Mouse (Mus musculus) thymus, postnatal 25 days (tissue): ENCODE measurements around the gene Cxcl15.

Experiments
- DNase-seq: peaks from one replicate; pipeline ENCODE4 v3.0.0; 2022

Gene Cxcl15

DNA sequence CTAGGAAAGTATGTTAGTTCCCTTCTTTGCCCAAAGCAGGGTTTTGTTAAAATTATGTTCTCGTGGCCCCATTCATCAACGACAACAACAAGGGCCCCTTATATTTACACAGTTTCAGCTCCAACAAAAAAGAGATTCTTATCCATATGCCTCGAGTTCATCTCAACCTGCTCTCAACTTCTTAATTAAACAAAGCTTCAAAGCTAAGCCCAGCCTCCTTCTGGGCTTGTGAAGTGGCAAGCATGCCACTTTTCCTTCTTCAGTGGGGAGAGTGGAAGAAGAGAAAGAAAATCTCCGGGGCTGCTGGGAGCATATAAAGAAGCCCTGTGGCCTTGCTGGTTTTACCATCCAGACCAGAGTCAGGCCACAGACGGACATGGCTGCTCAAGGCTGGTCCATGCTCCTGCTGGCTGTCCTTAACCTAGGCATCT, at the start of gene Cxcl15:
Gene Cxcl15 (plus strand): TSS at position 340 of the 431 bp plus-strand sequence.
- no peak for DNase-seq

DNA sequence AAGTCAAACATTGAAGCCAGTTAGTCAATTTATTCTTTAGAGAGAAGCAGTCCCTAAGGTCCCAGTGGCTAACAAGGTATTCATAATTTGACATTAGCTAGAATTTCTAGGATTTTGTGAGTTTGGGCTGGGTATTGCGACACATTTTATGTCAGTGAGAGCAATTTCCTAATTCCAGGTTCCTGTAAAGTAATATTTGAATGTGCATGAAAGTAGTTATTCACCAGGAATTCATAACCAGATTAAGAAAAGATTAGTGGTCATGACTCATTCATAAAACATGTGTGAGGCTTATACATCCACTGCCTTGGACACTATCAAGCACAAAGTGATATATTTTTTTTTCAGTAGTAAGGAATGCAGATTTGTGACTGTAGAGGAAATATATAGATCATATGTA, 40.4 kb upstream of the Cxcl15 start:
- DNase-seq = no peak

DNA sequence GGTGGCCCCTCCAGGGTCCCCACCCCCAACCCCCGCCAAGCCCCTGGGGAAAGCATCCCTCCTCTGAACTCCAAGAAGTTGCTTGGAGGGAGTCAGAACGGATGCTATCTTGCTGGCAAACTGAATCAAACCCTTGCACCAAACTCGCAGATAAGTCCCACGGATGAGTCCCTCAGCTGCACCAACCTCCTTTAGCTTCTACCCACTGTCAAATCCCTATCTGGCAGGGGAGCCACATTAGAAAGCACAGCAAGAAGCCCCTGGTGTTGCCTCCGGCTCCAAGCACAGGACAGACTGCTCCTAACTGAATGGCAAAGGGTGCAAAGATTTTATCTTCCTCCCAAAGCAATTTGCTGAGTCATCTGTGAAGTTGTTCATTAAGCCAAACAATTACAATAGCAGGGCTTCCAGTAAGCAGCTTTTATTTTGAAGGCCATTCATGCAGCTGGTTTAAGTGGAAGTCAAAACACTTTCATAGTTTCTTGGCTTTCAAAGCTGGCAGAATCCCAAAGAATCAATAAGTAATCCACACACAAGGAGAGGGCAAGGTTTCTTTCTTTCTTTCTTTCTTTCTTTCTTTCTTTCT, 36.2 kb upstream of the Cxcl15 start:
- no peak for DNase-seq

DNA sequence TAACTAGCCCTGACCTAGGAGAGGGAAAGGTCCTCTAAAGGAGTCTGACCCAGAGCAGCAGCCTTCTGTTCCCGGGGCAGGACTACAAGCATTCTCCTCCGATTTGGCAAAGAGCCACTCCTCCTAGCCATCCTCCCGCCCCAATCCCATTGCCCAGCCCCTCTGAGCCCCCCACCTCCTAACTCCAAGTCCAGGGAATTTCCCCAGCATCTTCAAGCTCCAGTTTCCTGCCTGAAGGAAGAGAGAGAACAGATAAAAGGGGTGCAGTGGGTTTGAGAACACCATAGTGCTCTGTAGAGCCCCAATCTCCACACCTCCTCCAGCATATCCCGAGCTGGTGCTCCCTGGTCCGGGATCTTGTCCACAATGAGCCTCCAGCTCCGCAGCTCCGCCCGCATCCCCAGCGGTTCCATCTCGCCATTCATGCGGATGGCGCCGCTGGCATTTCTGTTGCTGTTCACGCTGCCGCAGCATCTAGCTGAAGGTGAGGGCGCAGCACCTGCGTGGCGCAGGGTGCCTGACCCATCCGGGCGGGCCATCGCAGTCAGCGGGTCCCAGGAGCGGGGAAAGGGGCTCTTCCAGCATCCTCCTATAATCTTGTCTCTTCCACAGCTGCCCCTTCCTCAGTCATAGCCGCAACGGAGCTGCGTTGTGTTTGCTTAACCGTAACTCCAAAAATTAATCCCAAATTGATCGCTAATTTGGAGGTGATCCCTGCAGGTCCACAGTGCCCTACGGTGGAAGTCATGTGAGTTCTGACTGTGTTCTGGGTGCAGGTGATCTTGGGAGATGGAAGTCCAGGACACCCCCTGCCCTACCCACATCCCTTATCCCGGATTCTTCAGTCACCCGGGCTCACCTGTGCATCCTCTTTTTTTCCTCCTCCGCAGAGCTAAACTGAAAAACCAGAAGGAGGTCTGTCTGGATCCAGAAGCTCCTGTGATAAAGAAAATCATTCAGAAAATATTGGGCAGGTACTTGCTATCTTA, 35.0 kb upstream of the Cxcl15 start, which contains the start of gene Cxcl5:
Gene Cxcl5 (plus strand): TSS at position 284 of the 989 bp plus-strand sequence.
- no peak for DNase-seq

DNA sequence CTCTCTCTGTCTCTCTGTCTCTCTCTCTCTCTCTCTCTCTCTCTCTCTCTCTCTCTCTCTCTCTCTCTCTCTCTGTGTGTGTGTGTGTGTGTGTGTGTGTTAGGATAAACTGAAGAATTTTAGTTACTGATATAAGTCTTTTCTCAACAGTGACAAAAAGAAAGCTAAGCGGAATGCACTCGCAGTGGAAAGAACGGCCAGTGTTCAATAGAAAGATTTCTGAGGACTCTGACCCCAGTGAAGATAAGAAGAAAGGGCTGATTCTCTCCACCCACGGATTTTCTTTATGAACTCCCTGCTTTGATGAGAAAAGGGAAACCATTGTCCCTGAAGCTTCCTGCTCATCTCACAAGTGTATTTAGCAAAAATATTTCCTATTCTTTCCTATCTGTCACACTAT, 34.0 kb upstream of the Cxcl15 start:
- DNase-seq = no peak

DNA sequence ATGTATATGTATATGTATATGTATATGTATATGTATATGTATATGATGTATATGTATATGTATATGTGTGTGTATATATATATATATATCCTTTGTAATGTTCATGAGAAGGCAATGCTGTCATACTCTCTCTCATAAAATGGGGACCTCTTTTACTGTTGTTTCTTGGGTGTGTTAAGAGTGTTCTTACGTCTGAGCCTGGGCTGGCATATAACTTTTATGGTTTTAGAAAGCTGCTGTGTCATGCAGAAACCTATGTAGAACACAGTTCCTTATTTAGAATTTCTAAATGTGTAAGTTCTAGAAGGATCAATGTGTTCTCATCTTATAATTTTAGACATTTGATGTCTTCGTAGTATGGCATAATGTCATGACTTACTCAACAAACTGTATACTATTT, 33.5 kb upstream of the Cxcl15 start:
- DNase-seq = no peak

DNA sequence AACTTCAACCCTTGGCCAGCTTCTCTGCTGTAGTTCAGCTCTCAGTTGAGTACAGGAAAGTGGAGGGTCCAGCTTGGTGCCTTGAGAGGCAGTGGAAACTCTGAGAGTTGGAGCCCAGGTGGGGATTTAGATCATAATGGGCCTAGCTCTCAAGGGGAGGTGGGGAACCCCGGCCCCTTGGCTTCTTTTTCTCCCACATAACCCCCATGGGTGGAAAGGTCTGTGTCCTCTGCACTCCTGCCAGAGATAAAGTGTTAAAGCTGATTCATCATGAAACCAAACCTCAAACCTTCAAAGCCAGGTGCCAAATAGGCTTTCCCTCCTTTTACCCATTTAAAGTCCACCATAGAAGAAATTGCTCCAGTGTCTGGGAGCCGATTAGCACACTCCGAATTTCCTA, 32.5 kb upstream of the Cxcl15 start:
- DNase-seq = no peak

DNA sequence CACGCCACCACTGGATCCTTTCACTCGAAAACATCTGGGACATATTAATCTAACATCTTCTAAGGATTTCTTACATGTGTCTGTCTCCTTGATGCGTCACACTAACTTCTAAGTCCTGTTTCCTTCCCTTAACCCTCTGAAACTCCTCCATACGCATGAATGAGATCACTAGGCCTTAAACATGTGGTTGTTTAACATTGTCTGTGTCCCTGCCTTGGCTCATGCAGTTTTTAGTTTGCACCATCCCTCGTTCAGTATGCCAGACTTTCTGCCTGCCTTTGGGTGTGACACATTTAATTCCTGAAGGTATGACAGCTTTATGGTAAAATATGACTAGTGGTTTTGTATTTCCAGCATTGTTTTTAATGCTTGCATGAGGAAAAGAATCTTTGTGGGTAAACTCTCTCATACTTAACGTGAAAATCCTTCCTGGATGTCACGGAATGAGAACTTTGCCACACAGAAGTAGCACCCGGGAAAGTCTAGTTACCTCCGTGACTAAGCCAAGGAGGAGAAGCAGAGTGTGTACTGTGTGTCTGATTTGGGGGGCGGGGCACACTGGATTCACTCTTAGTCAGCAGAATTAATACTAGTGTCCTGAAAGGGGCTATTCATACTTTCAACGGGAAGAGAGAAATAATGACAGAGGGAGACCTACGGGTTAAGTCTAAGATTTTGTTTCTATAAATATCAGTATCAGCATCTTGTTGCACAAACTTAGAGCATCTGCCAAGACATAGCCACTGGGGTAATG, 30.2 kb upstream of the Cxcl15 start:
- no peak for DNase-seq

DNA sequence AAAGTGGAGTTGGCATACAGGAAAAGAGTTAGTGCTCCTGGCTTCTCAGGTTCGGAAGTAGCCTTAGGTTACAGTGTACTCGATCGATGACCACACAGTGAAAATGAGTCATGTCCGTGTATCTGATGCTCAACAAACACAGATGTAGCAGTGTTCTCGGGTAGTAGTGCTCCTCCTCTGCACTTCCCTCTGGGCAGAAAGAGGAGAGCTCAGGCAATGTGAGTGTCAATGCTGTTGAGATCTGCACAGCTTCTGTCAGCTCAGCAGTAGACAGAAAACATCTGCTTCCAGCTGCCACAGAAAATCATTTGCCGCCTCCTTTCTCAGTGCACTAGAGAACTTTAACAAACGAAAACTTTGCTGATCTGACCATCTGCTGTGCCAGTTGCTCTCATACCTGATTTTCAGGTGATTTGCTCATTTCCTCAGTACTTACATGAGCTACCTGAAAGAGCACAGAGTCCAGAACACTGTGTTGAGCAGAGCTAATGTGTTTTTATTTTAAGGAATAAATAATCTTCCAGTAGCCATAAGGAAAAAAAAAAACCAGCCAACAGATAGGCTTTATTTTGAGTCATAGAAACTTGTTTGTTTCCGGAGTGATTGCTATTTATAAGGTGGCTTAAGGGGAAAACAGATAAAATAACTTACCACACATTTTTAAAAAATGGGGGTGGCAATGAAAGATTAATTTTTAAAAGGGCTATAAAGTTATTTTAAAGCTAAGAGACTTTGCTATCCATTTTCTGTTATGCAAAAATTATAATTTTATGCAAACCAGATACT, 28.3 kb upstream of the Cxcl15 start:
- DNase-seq = no peak

DNA sequence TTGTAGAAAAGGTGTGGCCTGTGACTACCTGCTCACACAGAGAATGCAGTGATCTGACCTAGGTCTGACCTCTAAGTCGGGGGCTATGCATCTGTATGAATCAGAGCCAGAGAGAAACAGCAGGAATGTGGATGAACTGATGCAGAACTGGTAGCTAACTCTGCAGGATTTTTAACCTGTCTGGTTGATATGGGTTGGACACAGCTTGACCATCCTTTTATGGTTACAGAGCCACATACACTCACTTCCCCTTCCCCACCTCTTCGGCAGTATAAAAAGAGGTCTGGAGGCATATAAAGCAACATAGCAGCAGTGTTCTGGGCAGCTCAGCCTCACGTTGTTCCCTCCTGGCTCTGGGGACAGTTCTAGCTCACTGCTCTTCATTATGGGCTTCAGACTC, 26.1 kb upstream of the Cxcl15 start, which contains the start of gene Ppbp:
Gene Ppbp (plus strand): TSS at position 301 of the 400 bp plus-strand sequence.
- no peak for DNase-seq

DNA sequence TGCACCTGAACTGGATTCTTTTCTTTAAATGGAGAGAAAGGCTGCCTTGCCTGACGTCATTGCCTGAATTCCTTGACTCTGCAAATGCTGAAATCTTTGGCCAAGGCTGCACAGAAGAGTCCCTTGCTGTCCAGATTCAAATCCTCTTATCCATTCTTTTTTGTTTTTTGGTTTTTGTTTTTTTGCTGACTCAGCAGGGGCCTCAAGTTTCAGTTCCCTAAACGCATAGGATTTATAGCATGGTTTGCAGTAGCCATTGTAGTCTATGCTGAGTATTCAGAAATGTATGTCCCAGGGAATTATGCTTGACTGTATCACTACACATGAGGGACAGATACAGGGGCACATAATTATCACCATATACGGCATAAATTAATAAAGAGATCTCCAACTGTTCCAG, 23.0 kb upstream of the Cxcl15 start:
- no peak for DNase-seq

DNA sequence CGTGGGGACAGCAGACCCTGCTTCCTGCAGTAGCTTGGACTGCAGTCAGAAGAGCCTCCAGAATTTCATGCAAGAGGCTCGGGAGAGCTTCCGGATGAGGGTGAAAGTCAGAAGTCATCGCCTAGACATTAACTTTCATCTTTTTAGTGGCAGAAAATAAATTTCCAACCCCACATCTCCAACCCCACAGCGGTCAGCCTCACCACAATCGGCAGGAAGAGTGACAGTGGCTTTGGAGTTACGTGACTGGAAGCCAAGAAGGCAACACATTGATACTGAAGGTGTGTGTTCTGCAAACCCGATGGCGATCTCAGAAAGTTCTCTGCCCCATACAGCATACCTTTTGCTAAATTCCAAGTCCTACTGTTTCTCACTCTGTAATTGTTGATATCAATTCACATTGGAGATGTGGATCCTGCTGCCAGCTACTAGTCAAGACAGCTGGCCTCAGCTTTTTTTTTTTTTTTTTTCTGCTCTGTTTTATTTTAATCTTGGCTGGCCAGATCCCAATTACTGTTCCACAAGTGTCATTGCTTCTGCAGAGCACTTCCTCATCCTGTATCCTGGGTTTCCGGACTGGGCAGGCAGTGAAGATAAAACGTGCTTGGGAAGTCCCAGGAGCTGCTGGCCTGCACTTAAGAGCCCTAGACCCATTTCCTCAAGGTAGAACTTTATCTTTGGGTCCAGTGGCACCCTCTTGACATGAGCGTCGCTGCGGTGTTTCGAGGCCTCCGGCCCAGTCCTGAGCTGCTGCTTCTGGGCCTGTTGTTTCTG, 22.3 kb upstream of the Cxcl15 start, which contains the start of gene Pf4:
Gene Pf4 (plus strand): TSS at position 556 of the 774 bp plus-strand sequence.
- DNase-seq = no peak

DNA sequence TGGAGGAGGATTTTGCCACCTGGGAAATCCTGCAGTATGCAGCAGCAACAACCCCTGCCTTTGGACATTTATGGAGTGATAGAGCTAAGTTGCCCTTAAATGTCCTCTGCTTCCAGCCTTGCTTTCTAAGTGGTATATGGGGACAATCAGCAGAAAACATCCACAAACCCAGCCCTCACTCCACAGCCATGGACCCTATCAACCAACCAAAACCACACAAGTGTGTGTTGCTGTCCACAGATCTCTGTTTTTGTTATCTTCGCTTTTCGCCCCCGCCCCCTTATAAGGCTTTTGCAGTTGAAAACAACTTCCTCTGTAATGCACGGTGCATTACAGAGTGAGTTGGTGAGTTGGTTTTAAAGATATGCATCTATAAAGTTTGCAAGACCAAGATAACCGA, 18.8 kb upstream of the Cxcl15 start:
- DNase-seq = no peak

DNA sequence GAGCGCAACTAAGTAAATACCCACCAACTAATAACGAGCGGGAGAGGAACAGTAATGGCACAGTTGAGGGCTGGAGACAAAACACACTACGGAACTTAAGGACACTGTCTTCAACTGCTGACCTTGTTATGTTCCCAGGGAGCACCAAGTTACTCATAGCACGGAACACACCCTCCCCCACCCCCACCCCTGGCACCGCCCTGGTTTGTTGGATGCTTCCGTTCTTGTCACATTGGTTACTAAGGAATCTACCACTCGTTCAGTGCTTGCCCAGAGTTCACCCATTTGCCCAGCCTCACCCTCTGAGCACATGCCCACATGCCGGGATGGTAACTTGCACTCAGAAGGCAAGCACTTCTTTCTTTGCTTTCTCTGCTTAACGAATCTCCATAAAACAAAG, 16.7 kb upstream of the Cxcl15 start:
- DNase-seq = no peak

DNA sequence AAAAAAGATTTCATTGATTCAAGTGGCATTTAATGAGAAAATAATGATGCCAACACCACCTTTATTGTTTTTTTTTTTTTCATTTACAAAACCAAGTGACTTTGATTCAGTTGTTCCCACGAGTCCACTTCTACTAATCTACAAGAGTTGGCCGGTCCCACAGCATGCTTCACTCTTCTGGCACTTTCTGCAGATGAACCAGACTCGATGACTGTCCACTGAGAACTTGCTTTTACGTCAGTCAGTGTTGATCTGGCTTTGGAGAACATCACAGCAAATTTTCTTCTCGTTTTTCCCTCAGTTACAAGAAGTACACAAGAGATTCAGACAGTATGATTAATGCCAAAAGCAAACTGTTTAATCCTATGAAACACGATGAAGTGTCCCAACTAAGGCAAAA, 15.5 kb upstream of the Cxcl15 start:
- DNase-seq = no peak

DNA sequence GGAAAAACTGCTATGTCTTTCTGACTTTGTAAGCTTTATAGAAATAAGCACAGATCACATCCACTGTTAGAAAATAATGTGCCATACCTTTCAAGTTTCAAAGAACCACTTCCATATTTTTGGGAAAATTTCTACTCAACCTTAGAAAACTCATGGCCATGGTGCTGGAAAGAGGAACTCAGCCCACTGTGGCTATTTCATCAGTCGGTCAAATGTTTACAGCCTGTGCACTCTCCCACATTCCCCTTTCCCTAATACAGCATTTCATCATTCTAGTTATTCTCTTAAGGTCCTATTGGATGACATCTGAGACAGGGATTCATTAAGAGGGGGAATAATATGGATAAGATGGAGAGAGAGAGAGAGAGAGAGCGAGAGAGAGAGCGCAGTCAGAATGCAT, 10.6 kb upstream of the Cxcl15 start:
- DNase-seq = no peak

DNA sequence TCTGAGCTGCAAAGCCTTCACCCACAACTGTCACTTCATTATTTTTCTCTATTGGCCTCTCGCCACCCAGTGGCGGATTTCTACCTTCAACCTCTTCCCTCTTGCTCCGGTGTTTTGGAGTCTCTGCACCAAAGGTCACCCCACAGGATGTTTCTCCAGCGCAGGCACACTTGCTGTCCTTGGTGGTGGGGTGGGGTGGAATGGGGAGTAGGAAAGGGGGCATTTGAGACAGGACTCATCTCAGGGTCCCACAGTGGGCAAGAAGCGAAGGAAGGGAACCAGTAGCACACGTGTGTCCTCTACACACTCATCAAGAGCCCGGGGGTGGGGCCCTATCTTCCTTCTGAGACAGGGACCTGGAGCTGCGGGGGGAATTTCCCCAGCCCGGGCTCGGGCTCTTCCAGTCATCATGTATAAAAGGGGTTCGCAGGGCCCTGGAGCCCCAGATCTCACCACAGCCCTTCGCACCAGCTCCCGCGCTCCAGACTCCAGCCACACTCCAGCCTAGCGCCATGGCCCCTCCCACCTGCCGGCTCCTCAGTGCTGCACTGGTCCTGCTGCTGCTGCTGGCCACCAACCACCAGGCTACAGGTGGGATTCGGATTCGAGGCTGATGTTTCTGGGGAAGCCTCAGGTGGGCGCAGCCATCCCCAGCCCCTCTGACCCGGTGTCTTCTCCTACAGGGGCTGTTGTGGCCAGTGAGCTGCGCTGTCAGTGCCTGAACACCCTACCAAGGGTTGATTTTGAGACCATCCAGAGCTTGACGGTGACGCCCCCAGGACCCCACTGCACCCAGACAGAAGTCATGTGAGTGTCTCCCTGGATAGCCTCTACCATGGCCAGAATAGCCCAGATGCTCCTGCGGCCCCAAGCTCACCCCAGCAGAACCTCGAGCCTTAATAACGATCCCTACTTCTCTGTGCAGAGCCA, 8.4 kb upstream of the Cxcl15 start, which contains the start of gene Cxcl3:
Gene Cxcl3 (plus strand): TSS at position 445 of the 930 bp plus-strand sequence.
- no peak for DNase-seq

DNA sequence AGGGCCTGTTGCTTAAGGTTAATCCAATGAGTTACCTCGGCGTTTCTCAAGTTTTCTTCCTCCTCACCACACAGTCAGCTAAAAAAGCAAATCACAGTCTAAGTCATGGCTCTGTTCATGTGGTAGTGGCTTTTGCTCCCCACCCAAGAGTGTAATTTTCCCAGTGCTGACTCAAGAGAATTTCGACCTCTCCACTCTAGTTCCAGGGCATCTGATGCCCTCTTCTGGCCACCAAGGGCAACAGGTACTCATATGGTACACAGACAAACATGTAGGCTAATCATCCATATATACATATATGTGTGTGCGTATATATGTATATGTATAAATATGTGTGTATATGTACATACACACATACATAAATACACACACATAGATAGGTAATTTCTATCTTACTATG, 6.2 kb upstream of the Cxcl15 start:
- DNase-seq = no peak

DNA sequence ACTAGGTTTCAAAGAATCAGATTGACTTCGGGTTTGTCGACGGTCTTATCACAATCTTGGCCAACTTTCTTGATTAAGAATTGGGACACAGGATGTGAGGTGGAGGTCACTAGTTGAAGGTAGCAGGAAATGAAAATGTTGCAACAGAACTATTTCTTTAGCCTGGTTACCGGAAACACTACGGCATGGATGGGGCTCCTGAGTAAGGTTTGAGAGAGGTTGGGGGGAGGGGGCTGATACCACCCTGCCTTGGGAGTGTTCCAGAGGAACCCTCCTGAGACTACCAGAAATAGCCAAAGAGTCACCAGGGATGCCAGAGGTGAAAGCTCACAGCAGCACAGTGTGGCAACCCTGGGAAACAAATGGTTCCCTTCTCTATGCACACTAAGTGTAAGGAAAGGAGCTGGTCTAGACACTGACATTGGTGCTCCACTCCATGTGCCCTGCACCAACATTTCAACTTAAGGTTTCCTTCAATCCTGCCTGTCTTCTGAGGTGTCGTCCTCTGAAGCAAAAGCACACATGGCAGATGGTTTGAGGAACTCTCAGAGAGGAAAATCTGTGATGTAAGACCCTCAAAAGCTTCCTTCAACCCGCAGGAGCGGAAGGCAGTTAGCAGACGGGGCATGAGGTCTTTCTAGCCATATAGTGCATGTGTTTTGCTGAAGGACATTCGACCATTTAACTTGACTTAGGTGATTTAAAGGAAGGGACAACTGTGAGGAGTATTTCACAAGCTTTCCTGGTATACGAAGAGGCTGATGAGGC, 4.8 kb upstream of the Cxcl15 start:
- no peak for DNase-seq

DNA sequence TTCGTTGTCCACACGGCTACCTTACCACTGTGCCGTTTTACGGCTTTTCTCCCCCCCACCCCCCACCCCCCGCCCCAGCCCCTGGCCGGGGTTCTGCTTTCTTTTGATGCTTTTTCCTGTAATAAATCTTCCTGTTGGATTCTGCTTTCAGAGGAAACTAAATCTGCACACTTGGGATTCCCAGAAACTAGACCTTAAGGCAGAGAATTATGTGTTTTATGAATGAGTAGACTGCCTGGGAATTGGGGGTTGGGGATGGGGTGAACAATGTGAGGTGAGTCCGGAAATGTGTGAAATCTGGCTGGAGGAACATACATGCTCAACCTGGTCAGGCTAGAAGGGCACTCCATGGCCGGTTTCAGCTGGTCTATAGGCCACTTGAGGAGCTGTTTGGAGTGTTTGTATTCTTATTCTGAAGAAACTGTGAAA, 4.2 kb upstream of the Cxcl15 start:
- no peak for DNase-seq
